Mouse (Mus musculus) heart, postnatal 14 days (tissue): Measurements from ENCODE around the gene Pitpnc1. TPM values are rescaled to one million over a fixed set of nuclear protein-coding genes. Genes with fewer than 3 reads are reported as not detected.

Experiments used
- DNase-seq, 2 experiments: peaks; one replicate each; pipeline ENCODE4 v3.0.0; 2021 to 2022
- intact Hi-C: fragments of 180-260 bp; cut with DNase I; formaldehyde crosslinking; loops from one replicate; pipeline ENCODE4 v1.15.1; 2025
- total RNA-seq, 2 experiments: library from RNA; stranded (reverse); gene quantifications; 2 replicates each; pipeline ENCODE4 v1.2.3; 2021

Pitpnc1 gene
- total RNA-seq, 2 experiments from 2014 or later = 67.9 to 68.4 TPM

DNA sequence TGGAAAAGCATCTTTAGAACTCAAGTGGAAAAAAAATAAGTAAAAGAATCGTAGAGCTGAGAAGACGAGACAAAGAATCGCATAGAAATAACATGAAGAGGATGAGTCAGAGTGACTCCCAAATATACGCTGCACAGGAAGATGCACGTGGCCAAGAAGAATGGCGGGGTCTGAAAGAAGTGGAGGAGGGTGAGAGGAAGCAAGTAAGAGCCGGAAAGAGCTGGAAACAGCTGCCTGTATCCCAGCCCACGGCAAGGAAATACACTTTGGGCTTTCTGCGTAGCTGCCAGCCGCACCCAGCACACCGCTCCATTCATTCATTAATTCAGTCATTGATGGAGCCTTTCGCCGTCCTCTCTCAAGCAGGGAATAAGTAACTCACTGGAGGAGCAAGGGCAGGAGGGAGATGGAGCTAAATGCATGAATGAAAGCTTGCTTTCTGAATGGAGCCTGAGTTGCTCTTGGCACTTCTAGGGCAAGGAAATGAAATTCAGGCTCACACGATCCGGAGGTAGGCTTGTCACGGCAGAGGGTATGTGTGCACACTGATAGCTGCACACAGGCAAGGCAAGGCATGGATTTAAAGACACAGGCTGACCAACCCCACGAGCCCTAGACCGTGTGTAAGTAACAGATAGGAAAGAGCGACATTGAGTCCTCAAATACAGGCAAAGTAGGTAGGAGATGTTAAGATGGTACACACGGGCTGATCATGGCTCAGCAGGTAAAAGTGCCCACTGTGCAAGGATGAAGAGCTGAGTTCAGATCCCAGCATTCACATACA is 160.0 kb downstream of the Pitpnc1 start:
- intact Hi-C loops = no loop called here

DNA sequence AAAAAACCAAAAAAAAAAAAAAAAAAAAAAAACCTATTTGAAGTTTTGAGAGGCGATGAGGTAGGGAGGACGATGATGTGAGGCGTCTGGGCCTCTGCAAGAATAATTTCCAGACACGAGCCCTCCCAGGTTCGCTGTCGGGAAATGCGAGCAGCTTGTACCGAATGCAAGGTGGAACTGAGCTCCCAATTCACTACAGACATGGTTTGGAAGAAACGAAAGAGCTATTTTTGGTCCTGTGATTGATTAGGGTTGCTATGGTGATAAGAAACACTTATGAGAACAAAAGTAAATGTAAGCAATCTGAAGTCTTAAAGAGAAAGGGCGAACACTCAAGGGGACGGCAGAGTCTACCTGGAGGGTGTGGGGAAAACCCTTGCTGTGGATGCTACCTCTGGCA is 164.3 kb downstream of the Pitpnc1 start:
- intact Hi-C loops = no loop called here
- no peak for DNase-seq

More for the DNA sequence above, 160.0 kb downstream of the Pitpnc1 start:
- DNase-seq = no peak

DNA sequence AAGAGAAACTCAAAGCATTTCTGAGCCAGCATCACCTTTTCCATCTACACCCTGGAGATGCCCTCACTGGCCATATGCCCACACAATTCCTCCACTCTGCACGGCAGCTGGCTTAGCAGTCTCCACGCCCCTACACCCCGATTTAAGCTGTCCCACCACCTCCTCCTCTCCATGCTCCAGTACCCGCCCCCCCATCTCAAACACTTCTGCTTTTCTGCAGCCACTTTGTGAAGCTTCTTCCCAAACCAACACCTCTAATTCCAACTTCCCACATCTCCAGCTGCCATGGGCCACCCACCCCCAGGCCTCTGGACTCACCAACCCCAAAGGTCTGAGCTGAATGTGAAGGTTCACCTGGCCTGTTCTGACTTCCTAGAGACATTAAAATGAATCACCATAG is 168.4 kb downstream of the Pitpnc1 start:
- intact Hi-C loops = no loop called here
- DNase-seq = no peak

DNA sequence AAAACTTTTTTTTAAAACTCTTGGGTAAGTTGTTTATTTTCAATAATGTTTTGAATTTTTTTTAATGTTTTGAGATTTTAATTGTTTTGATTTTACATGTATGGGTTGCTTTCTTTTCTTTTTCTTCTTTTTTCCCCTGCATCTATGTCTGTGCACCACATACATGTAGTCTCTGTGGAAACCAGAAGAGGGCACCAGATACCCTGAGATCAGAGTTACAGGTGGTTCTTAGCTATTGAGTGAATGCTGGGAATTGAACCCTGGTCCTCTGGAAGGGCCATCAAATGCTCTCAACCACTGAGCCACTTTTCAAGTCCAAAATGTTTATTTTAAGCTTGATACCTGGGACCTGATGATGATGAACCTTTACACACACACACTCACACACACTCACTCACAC is 170.3 kb downstream of the Pitpnc1 start:
- intact Hi-C loops = no loop called here
- no peak for DNase-seq

DNA sequence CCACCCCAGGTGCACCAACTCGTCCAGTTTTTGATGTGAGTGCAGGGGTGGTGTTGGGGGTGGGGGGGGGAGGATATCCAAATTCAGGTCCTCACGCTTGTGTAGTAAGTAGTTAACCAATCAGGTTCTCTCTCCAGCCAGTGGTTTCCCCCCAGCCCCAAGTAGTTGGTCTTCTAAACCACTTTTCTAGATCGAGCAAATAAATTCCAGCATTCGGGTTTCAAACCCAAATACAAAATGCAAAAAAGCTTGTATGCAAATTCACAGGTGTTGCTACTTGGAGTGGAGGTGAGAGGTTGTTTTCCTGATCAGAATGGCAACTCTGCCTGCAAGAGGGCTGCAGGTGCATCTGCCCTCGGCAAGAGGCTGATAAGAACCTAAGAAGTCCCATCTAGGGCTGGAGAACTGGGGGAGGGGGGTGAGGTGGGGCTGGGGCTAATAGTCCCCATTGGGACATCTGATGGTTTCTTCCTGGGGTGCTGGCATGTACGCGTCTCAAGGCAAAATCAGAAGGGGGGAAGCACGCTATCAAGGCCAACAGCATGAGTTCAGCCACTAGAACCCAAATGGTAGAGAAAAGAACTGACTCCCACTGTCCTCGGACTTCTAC is 170.9 kb downstream of the Pitpnc1 start:
- intact Hi-C loops = no loop called here
- no peak for DNase-seq

GRCm38 (mm10) chr11:107296176-107296575 is 174.3 kb downstream of the Pitpnc1 start:
- DNase-seq = no peak

GRCm38 (mm10) chr11:107292036-107292435 is 178.5 kb downstream of the Pitpnc1 start:
- intact Hi-C loops = no loop called here
- DNase-seq = no peak

More at GRCm38 (mm10) chr11:107296176-107296575, 174.3 kb downstream of the Pitpnc1 start:
- intact Hi-C loops = no loop called here

- DNase-seq = no peak
- intact Hi-C loops = no loop called here
These were observed 182.3 kb downstream of the Pitpnc1 start for GRCm38 (mm10) chr11:107288186-107288563.

DNA sequence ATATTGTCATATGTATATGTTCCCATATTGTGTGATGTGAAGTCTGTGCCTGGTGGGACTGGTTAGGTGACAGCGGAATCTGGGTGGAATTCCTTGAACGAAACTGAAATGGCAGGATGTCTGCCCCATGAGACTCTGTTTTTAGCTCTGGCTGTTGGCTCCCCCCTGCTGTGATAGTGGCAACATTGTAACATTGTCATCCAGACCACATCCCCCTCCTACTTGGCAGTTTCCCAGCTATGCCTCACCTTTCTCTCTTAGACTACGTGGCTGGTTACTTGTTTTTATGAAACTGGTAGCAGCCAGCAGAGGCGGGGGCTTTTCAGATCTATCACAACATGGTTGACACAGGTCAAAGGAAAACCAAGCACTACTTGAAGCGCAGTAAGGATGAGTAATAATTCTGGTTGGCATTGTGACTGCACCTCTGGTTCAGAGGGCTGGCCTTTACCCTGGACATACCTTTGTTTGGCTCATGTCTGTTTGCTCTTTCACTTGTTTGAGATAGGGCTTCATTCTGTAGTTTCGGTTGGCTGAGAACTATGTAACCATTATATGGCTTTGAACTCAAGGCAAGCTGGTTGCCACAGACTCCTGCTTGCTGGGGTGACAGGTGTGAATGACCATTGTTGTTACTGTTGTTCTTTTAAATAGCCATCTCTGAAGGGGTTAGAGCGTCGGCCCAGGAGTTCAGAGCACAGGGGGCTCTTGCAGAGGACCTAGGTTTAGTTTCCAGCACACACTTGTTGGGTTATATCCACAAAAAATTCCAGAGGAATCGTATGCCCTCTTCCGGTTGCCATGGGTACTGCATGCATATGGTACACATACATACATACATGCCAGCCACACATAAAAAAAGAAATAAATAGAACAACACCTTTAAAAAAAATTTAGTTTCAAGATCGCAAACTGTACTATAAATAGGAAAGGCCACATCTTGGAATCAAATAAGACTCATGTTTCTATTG is 183.0 kb downstream of the Pitpnc1 start:
- no peak for DNase-seq
- intact Hi-C loops = no loop called here

DNA sequence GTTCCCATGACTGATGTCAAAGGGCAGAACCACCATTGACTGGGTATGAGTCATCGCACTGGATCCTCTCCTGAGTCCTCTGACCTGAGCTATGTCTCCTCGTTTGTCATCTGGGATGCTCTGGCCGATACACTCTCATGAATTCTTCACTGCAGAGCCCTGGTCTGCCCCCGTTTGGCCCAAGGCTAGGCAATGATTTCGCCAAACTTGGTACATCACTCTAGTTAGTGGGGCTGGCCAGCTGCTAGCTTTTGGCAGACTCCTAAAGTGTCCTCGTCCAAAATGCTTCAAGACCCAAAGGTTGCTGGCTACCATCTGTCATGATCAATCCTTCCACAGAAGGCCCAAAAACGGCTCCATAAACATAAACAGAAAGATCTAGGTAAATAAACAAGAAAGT is 184.8 kb downstream of the Pitpnc1 start:
- intact Hi-C loops = no loop called here
- DNase-seq = no peak

- DNase-seq = no peak
- intact Hi-C loops = no loop called here
These were observed 186.9 kb downstream of the Pitpnc1 start for GRCm38 (mm10) chr11:107283632-107284031.

DNA sequence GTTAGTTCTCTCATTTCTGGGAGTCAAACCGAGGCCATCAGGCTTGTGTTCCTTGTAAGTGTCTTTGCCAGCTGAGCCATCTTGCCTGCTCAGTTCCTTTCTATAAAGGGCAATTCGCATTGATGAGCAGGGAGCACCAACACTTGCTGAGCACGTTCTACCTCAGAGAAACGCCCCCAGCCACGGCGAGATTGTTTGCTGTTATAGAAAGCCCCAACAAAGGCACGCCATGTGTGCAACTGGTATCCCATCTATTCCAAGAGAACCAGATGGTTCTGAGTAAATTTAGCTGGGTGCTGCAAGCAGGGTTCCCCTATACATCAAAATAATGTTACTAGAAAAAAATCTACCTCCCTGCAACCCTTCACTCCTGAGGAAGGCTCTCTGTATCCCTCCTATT is 188.0 kb downstream of the Pitpnc1 start:
- intact Hi-C loops = no loop called here
- no peak for DNase-seq

DNA sequence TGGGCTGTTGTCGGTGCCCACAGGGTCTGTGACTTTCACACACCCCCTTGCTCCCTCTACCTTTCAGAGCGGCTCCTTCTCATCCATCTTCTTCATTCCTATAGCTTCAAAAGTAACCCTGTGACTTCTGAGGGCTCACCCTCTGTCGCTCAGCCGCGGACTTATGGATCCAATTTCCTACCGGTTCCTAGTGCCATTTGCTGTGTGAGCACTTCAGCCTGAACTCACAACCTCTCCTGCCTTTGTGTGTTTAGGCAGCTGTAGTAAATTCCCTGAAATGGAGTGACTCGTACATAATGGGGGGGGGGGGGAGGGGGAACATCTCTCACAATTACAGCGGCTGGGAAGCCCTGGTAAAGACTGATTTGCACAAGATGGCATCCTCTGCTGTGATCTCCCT is 191.2 kb downstream of the Pitpnc1 start:
- intact Hi-C loops = loop anchor here (5.0 kb wide), 2 partner anchors 38 to 53 kb away; no protein-coding TSS in a partner anchor
- no peak for DNase-seq

DNA sequence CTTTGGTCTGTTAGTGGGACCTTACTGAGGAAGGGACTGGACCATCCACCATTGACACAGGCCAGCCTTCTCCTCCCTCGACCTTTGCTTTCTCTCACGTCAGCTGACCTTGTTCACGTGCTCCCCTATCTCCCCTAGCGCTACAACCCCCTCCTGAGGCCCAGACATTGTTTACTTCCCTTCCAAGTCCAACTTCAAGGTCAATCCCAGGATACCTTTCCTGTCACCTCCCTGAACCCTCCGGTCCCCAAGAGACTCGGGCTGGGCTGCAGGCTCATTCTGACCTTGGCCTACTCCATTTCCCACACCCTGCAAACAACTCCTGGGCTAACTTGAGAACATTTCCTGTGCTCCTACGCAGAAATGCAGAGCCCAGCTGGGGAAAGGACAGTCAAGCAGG is 193.6 kb downstream of the Pitpnc1 start:
- peak; percentile 59 to 60 for DNase-seq
- intact Hi-C loops = loop anchor here (1.0 to 5.0 kb wide), 4 partner anchors 40 to 192 kb away; no protein-coding TSS in a partner anchor

- intact Hi-C loops = loop anchor here (1.0 to 5.0 kb wide), 4 partner anchors 41 to 193 kb away; no protein-coding TSS in a partner anchor
- no peak for DNase-seq
These were observed 194.2 kb downstream of the Pitpnc1 start for GRCm38 (mm10) chr11:107276337-107276736.

GRCm38 (mm10) chr11:107275902-107276301 is 194.6 kb downstream of the Pitpnc1 start:
- intact Hi-C loops = loop anchor here (1.0 to 5.0 kb wide), 4 partner anchors 41 to 193 kb away; no protein-coding TSS in a partner anchor
- peak; percentile 62 to 69 for DNase-seq

GRCm38 (mm10) chr11:107274206-107274605 is 196.3 kb downstream of the Pitpnc1 start:
- no peak for DNase-seq
- intact Hi-C loops = no loop called here

- intact Hi-C loops = no loop called here
- peak; percentile 42 to 45 for DNase-seq
These were observed 198.0 kb downstream of the Pitpnc1 start for GRCm38 (mm10) chr11:107272351-107272975.

DNA sequence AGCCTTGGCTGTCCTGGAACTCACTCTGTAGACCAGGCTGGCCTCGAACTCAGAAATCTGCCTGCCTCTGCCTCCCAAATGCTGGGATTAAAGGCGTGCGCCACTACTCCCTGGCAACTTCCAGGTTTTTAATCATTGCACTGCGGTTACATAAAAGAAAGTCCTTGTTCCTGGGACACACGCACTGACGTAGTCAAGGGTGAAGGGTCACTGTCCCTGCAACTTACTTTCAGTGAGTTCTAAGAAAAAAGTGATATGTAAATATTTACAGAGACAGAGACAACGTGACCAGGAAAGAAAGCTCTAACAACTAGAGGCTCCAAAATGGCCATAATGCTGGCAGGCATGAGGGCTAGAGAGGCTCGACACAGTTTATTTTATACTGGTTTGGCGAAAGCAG is 199.9 kb downstream of the Pitpnc1 start:
- intact Hi-C loops = no loop called here
- no peak for DNase-seq

DNA sequence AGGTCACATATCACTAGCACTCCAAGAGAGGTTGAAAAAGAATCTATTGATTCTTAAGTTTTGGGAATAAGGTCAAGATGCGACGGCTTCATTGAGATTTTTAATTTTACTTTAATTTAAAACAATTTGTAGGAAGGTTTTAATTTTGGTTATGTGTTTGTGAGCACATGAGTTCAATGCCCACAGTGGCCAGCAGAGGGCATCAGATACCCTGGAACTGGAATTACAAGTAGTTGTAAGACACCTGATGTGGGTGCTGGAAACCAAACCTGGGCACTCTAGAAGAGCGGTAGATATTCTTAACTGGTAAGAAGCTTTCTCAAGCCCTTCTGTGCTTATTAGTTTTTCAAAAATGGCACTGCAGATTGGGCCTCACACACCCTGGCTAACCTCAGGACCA is 203.0 kb downstream of the Pitpnc1 start:
- intact Hi-C loops = no loop called here
- no peak for DNase-seq
